Mouse (Mus musculus) CH12.LX (cell line): ENCODE results near the gene Tmx4. TPM values are rescaled to one million over a fixed set of nuclear protein-coding genes. Genes with fewer than 3 reads are reported as not detected.

Experiments
- DNase-seq: peaks from one replicate; pipeline ENCODE4 v3.0.0-alpha.2; 2013; ENCODE audit errors: extremely low read depth
- H3K27ac ChIP-seq: 2 replicates; pipeline ENCODE4 v1.5.1; 2012; ENCODE audit warnings: low read depth, mild to moderate bottlenecking, control low read depth, moderate library complexity; ENCODE audit not compliant: insufficient read depth
- H3K27me3 ChIP-seq: replicated peaks from 2 replicates; pipeline ENCODE3; 2012; ENCODE audit warnings: inconsistent platforms
- H3K36me3 ChIP-seq, 2 experiments: replicated peaks in 1 of 2; 2 replicates each; pipeline versions ENCODE3 to v1.6.1; 2012; ENCODE audit warnings: inconsistent platforms in 1 of 2, low read length in 1 of 2, mild to moderate bottlenecking in 1 of 2, mixed read lengths in 1 of 2, moderate library complexity in 1 of 2; ENCODE audit not compliant: control insufficient read depth in 1 of 2, insufficient read depth in 1 of 2
- H3K4me1 ChIP-seq, 2 experiments: 2 replicates each; pipeline ENCODE4 v1.6.1; 2012; ENCODE audit warnings: inconsistent platforms in 1 of 2, moderate library complexity in 1 of 2; ENCODE audit not compliant: insufficient read depth in 2 of 2, control insufficient read depth in 1 of 2
- H3K4me2 ChIP-seq: 2 replicates; pipeline ENCODE4 v1.6.1; 2012; ENCODE audit warnings: low read depth, mild to moderate bottlenecking, control low read depth; ENCODE audit not compliant: poor library complexity, insufficient read depth, severe bottlenecking
- H3K4me3 ChIP-seq, 3 experiments: fragments of 150-350 bp in 1 of 3; sonication (generic) in 1 of 3; replicated peaks in 1 of 3; 2 replicates each; pipeline versions ENCODE3 to v1.5.1; 2011 to 2012; ENCODE audit warnings: low read depth in 2 of 3, low read length in 2 of 3, mild to moderate bottlenecking in 2 of 3, moderate library complexity in 2 of 3, control low read depth in 1 of 3, improper control_type of control experiment in 1 of 3, inconsistent platforms in 1 of 3, mixed read lengths in 1 of 3; ENCODE audit not compliant: poor library complexity in 1 of 3
- H3K79me2 ChIP-seq: replicated peaks from 2 replicates; pipeline ENCODE4 v1.6.1; 2012; ENCODE audit warnings: mild to moderate bottlenecking, moderate library complexity; ENCODE audit not compliant: control insufficient read depth, poor library complexity, insufficient read depth, severe bottlenecking; ENCODE audit errors: extremely low read depth
- H3K9ac ChIP-seq: 2 replicates; pipeline ENCODE4 v1.6.1; 2012; ENCODE audit warnings: low read depth, mild to moderate bottlenecking, control low read depth, moderate library complexity; ENCODE audit not compliant: insufficient read depth
- H3K9me3 ChIP-seq: replicated peaks from 2 replicates; pipeline ENCODE3; 2012; ENCODE audit warnings: low read length, inconsistent platforms, mixed read lengths
- CHD1 ChIP-seq: IDR thresholded peaks from 2 replicates; pipeline ENCODE4 v1.6.1; 2012; ENCODE audit warnings: low read depth, low read length, improper control_type of control experiment, inconsistent platforms
- CTCF ChIP-seq, 2 experiments: IDR thresholded peaks in 1 of 2; conservative IDR thresholded peaks in 1 of 2; 2 replicates each; pipeline ENCODE4 v1.5.1; 2011 to 2012; ENCODE audit warnings: low read depth in 2 of 2, low read length in 2 of 2, improper control_type of control experiment in 1 of 2, inconsistent platforms in 1 of 2, mild to moderate bottlenecking in 1 of 2, moderate library complexity in 1 of 2
- ELF1 ChIP-seq: IDR thresholded peaks from 2 replicates; pipeline ENCODE4 v1.6.1; 2014; ENCODE audit warnings: low read depth, mild to moderate bottlenecking, inconsistent platforms, low read length, improper control_type of control experiment
- ETS1 ChIP-seq: conservative IDR thresholded peaks from 2 replicates; pipeline ENCODE4 v1.6.1; 2012; ENCODE audit warnings: low read depth, mild to moderate bottlenecking, inconsistent platforms, low read length, improper control_type of control experiment, moderate library complexity
- GABPA ChIP-seq: IDR thresholded peaks from 2 replicates; pipeline ENCODE4 v1.6.1; 2012; ENCODE audit warnings: low read depth, low read length, improper control_type of control experiment, inconsistent platforms; ENCODE audit not compliant: insufficient replicate concordance
- KAT2A ChIP-seq: IDR thresholded peaks from 2 replicates; pipeline ENCODE4 v1.6.1; 2012; ENCODE audit warnings: low read length, improper control_type of control experiment, inconsistent platforms; ENCODE audit not compliant: insufficient replicate concordance
- MAX ChIP-seq: IDR thresholded peaks from 2 replicates; pipeline ENCODE4 v1.6.1; 2011; ENCODE audit warnings: low read length, improper control_type of control experiment
- MAZ ChIP-seq: IDR thresholded peaks from 2 replicates; pipeline ENCODE4 v1.6.1; 2012; ENCODE audit warnings: low read depth, mild to moderate bottlenecking, inconsistent platforms, low read length, improper control_type of control experiment, moderate library complexity
- MEF2A ChIP-seq: IDR thresholded peaks from 2 replicates; pipeline ENCODE4 v1.6.1; 2014; ENCODE audit warnings: low read depth, mild to moderate bottlenecking, inconsistent platforms, low read length, improper control_type of control experiment, borderline replicate concordance
- MXI1 ChIP-seq: IDR thresholded peaks from 2 replicates; pipeline ENCODE4 v1.6.1; 2011; ENCODE audit warnings: mild to moderate bottlenecking, low read depth, low read length, improper control_type of control experiment
- MYC ChIP-seq: IDR thresholded peaks from 2 replicates; pipeline ENCODE4 v1.6.1; 2011; ENCODE audit warnings: low read depth, mild to moderate bottlenecking, improper control_type of control experiment, low read length
- PAX5 ChIP-seq: IDR thresholded peaks from 2 replicates; pipeline ENCODE4 v1.6.1; 2012; ENCODE audit warnings: low read length, inconsistent platforms, mixed read lengths
- RAD21 ChIP-seq: IDR thresholded peaks from 2 replicates; pipeline ENCODE4 v1.6.1; 2011; ENCODE audit warnings: low read depth, mild to moderate bottlenecking, low read length, improper control_type of control experiment, moderate library complexity
- SMC3 ChIP-seq: IDR thresholded peaks from 2 replicates; pipeline ENCODE4 v1.6.1; 2011; ENCODE audit warnings: low read depth, low read length, improper control_type of control experiment
- TCF12 ChIP-seq: IDR thresholded peaks from 2 replicates; pipeline ENCODE4 v1.6.1; 2014; ENCODE audit warnings: low read depth, mild to moderate bottlenecking, inconsistent platforms, low read length, improper control_type of control experiment
- ZKSCAN1 ChIP-seq: IDR thresholded peaks from 2 replicates; pipeline ENCODE4 v1.6.1; 2012; ENCODE audit warnings: low read depth, inconsistent platforms, low read length, improper control_type of control experiment, borderline replicate concordance
- ZMIZ1 ChIP-seq: IDR thresholded peaks from 2 replicates; pipeline ENCODE4 v1.6.1; 2012; ENCODE audit warnings: low read depth, mild to moderate bottlenecking, inconsistent platforms, low read length, improper control_type of control experiment
- dilution Hi-C: fragments of 300-500 bp; cut with MboI; formaldehyde crosslinking; loops from 2 replicates; pipeline ENCODE4 v1.14.3; 2020; ENCODE audit warnings: low sequenced_read_pairs; ENCODE audit not compliant: extremely low pct_unique_long_range_greater_than_20kb, extremely low pct_ligation_motif_present
- in situ Hi-C: fragments of 300-500 bp; cut with MboI; formaldehyde crosslinking; loops from 3 replicates; pipeline ENCODE4 v1.14.3; 2019; ENCODE audit warnings: low sequenced_read_pairs, low pct_ligation_motif_present, low pct_unique_long_range_greater_than_20kb, mixed read lengths
- polyA plus RNA-seq: library from polyadenylated mRNA; unstranded; fragments of >175 nt; gene quantifications from 2 replicates; pipeline ENCODE4 v1.2.1, GENCODE M21; 2012; ENCODE audit warnings: low read depth; ENCODE audit not compliant: insufficient read length
- total RNA-seq, 2 experiments: library from RNA; depleted of rRNA; stranded (reverse); fragments of 300-350 nt in 1 of 2; fragments of >200 nt in 1 of 2; gene quantifications; 2 replicates each; pipeline ENCODE4 v1.2.3; 2012 to 2014

Gene Tmx4
- total and polyA plus RNA-seq, 3 experiments = 5.8 to 10.4 (median 9.7) TPM

DNA sequence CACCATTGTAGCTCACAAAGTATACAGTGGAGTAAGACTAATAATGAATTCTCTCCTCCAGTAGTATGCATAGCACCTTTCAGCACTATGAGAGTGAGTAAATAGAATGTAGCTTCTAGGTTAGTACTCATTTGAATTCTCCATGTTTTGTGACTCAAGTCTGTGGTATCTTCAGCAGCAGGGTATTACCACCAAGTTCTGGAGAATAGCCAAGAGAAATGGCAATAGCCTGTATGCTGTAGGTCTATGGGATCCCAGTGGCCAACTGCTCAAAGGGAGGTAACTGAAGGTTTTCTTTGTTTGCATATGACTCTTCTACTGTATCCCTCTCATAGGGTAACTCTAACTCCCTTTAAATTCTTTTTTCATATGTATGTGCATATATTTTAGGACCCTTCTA, 39.0 kb downstream of the Tmx4 start:
- dilution Hi-C loops = no loop called here
- no peaks in the 10 kb centered on the region for H3K4me1 ChIP-seq

DNA sequence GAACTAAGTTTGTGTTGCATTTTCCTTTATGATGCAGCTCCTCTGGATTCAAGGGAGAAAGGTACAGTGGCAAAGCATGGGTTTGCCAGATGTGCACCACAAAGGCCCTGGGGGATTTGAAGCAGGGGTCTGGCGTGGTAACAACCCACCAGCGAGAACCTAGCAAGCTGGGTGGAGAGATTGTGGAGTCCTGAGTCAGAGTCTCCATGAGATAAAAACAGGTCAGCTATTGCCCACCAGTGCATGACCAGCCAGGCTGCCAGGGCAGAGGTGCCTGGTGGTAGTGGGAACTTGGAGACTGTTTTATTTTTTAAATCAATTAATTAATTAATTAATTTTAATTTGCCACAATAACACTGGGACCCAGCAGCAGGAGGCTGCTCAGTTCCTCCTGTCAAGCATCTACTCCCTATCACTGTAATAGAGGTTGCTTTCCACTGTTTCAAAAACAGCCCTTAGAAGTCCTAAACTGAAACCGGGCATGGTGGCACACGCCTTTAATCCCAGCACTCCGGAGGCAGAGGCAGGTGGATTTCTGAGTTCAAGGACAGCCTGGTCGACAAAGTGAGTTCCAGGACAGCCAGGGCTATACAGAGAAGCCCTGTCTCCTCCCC, 52.8 kb downstream of the Tmx4 start:
- TF ChIP-seq CTCF (conservative IDR thresholded peaks at IDR 0.05 in 1 of 2, IDR thresholded peaks at IDR 0.05 in 1 of 2; ENCODE audit: low read depth in 2 of 2, low read length in 2 of 2) (no peak), TCF12 (no peak), ZKSCAN1 (no peak), CHD1 (no peak), KAT2A (no peak), ELF1 (no peak), GABPA (no peak), MYC (no peak), MEF2A (no peak), MAZ (no peak), RAD21 (no peak), MXI1 (no peak), PAX5 (no peak)
- TF ChIP-seq, all 38 proteins: peak for 0
- no peak overlapping the region for H3K4me3 ChIP-seq
- H3K27ac ChIP-seq = no peak overlapping the region
- no peak overlapping the region for H3K4me2 ChIP-seq
- no peak overlapping the region for H3K9ac ChIP-seq
- dilution Hi-C loops (no loop called here), in situ Hi-C loops (no loop called here)
- no peaks in the 10 kb centered on the region for H3K27me3 ChIP-seq
- H3K4me1 ChIP-seq = no peaks in the 10 kb centered on the region
- H3K9me3 ChIP-seq = no peaks in the 10 kb centered on the region
- no peak for DNase-seq
- H3K79me2 ChIP-seq = no peaks in the 10 kb centered on the region
- H3K36me3 ChIP-seq = peaks cover 0 to 13% of the 10 kb centered on the region in 2 experiments

More for the DNA sequence above, 39.0 kb downstream of the Tmx4 start:
- no peaks in the 10 kb centered on the region for H3K9me3 ChIP-seq
- in situ Hi-C loops = no loop called here
- no peak overlapping the region for H3K9ac ChIP-seq
- H3K27ac ChIP-seq = no peak overlapping the region
- no peak for DNase-seq
- H3K36me3 ChIP-seq = peaks cover 0 to 7% of the 10 kb centered on the region in 2 experiments
- H3K4me3 ChIP-seq = no peak overlapping the region
- H3K4me2 ChIP-seq = no peak overlapping the region
- no peaks in the 10 kb centered on the region for H3K79me2 ChIP-seq
- H3K27me3 ChIP-seq = no peaks in the 10 kb centered on the region
- TF ChIP-seq ZMIZ1 = no peak
- TF ChIP-seq SMC3 = no peak
- TF ChIP-seq ELF1 = no peak
- TF ChIP-seq RAD21 = no peak
- TF ChIP-seq MAX = no peak
- TF ChIP-seq GABPA = no peak
- TF ChIP-seq TCF12 = no peak
- no peak for TF ChIP-seq ETS1
- TF ChIP-seq PAX5 = no peak
